Mouse (Mus musculus): ENCODE data around the gene Lmntd1. TPM values are rescaled to one million over a fixed set of nuclear protein-coding genes. Genes with fewer than 3 reads are reported as not detected.

Gene Lmntd1
- polyA plus RNA-seq, 1 experiment from 2014 or later = not detected

DNA sequence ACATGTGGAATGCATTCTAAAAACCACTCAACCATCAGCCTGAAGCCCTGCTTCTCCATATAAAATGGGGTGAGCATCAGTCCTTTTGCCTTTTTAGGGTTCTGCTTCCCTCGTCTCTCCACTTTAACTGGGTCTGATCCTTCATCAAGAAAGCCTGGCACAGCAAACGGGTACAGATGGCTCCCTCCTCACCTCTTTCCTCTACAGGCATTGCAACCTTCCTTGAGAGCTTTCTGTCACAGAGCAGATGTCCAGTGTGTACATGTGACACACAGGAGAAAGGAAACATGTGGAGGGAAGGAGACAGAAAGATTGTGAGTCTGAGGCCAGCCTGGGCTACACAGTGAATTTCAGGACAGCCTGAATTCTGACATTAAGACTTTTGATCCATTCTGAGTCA is 125.9 kb downstream of the Lmntd1 start:
- DNase-seq (ENCODE audit: low read depth, low spot score) (no peak), ATAC-seq (no peak)
- no peak for TF ChIP-seq CTCF (IDR thresholded peaks at IDR 0.05)
- CTCF ChIA-PET = interaction anchor here (1.1 kb wide), 1 partner anchor 11 kb away, joined by 3 read pairs; no protein-coding TSS in a partner anchor
- H3K27me3 ChIP-seq = no peaks in the 10 kb centered on the region
- POLR2A ChIA-PET = no interaction called here
- in situ Hi-C loops (cut with MboI; ENCODE audit: low pct_unique_long_range_greater_than_20kb) = no loop called here

DNA sequence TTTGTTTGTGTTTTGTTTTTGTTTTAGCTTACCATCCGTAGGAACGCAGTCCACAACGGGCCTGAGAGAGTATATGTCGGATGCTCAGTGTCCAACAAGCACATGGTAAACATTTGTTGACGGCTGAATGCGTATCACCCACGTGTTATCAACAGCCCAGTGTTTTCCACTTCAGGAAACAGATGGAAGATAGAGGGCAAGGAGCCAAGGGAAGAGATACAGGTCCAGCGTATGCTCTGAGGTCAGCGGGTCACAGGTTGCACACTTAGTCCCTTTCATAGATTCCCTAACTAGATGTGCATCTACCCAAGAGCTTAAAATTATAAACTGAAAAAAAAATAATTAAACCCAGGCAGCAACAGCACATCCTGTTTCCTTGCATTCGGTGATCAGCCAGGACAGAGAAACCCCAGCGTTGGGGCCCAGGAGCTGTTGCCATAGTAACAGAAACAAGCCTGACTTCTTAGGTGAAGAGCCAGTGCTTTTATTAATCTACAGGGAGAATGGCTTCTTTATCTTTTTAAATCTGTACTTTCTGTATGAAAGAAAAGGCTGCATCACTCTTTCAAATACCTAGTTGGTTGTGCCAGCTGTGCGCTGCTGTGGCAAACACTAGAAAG is 128.0 kb downstream of the Lmntd1 start:
- H3K27me3 ChIP-seq = no peaks in the 10 kb centered on the region
- in situ Hi-C loops (cut with MboI; ENCODE audit: low pct_unique_long_range_greater_than_20kb) = no loop called here
- DNase-seq (ENCODE audit: low read depth, low spot score) (no peak), ATAC-seq (no peak)
- ChIA-PET CTCF (no interaction called here), POLR2A (interaction anchor here (0.6 to 1.4 kb wide), 2 partner anchors 9 to 259 kb away, joined by 3 to 4 read pairs; no protein-coding TSS in a partner anchor)
- TF ChIP-seq CTCF (IDR thresholded peaks at IDR 0.05) = no peak

DNA sequence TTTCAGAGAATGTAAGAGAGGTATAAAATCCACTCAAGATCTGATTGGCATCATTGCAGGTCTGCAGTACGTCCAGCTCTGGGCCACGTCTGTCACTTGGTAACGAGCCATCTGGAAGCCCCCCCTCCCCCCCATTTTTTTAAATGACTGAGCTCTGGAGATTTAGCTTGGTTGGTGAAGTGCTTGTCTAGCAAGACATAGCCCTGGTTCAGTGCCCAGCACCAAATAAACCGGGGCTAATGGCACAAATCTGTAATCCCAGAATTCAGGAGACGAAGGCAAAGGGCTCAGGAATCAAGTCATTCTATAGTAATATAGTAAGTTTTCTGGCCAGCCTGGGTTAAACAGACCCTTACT is 130.8 kb downstream of the Lmntd1 start:
- ChIA-PET POLR2A (no interaction called here), CTCF (interaction anchor here (1.4 kb wide), 1 partner anchor 60 kb away, joined by 4 read pairs; no protein-coding TSS in a partner anchor)
- TF ChIP-seq CTCF (IDR thresholded peaks at IDR 0.05) = no peak
- ATAC-seq (no peak), DNase-seq (ENCODE audit: low read depth, low spot score) (no peak)
- H3K27me3 ChIP-seq = no peaks in the 10 kb centered on the region
- in situ Hi-C loops (cut with MboI; ENCODE audit: low pct_unique_long_range_greater_than_20kb) = no loop called here

DNA sequence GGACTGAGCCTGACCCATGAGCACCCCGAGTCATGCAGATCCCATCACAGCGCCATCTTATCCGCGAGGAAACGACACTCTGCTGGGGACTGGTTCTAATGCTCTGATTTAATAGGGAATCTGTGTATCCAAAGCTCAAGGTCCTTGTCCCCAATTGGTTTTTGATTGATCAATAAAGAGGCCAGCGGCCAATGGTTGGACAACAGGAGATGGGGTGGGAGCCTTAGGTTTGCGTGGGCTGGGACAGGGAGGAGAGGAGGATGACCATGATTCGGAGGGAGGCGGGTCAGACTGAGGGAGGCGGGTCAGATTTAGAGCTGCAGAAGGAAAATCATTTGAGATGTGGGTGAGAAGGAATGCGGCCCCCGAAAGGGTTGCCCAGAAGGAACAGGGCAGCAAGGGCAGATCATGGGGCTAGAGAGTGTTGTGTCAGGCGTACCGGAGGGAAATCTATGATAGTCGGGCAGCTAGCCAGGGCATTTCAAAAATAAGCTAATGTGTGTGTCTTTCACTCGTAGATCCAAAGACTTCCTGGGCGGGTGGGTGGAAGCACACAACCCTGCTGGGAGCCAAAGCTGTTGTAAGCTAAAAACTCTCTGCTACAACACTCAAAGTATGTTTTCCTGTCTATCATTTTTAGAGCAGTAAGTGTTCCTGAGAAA is 131.3 kb downstream of the Lmntd1 start:
- H3K27me3 ChIP-seq = no peaks in the 10 kb centered on the region
- no peak for TF ChIP-seq CTCF (IDR thresholded peaks at IDR 0.05)
- ATAC-seq = no peak
- CTCF ChIA-PET = interaction anchor here (1.4 kb wide), 1 partner anchor 59 kb away, joined by 4 read pairs; no protein-coding TSS in a partner anchor
- DNase-seq (ENCODE audit: low read depth, low spot score) = no peak
- in situ Hi-C loops (cut with MboI; ENCODE audit: low pct_unique_long_range_greater_than_20kb) = no loop called here
- POLR2A ChIA-PET = no interaction called here

DNA sequence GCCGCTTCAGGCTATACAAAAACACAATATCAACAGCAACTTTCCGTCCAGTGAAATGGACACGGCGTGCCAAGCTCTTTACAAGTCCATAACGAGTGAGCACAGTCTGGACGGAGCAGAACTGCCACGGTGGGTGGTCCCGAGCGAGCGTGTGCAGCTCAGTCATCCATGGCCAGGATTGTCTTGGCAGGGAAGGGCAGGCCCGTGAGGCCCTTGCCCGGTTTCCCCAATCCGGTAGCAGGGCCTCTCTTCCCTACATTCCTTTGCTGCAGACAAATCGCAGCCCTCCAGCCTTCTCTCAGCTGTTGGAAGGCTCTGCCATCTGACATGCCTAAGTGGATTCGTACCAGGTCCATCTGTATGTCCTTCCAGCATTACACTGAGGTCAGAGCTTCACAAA is 132.2 kb downstream of the Lmntd1 start:
- in situ Hi-C loops (cut with MboI; ENCODE audit: low pct_unique_long_range_greater_than_20kb) = no loop called here
- DNase-seq (ENCODE audit: low read depth, low spot score) (no peak), ATAC-seq (no peak)
- TF ChIP-seq CTCF (IDR thresholded peaks at IDR 0.05) = no peak
- ChIA-PET CTCF (interaction anchor here (1.0 kb wide), 1 partner anchor 21 kb away, joined by 3 read pairs; no protein-coding TSS in a partner anchor), POLR2A (no interaction called here)
- H3K27me3 ChIP-seq = no peaks in the 10 kb centered on the region

DNA sequence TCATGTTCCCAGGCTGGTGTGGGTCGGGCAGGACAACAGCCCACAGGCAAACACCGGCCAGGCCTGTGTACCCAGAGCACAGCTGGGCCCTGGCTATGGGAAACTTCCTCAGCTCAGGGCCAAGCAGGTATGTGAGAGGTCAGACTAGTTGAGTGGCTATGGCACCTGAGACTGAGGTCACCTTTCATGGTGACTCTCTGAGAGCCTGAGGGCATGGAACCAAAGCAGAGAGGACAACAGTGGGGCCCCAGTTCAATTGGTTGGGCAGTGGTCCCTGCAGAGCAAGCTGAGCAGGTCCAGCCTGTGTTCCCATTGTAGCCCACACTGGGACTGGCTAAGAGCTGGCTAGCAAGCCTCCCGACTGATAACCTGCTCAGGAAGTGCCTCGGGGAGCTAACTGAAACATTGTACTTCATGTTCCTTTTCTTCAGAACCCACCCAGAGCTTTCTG is 135.3 kb downstream of the Lmntd1 start:
- DNase-seq (ENCODE audit: low read depth, low spot score) (no peak), ATAC-seq (no peak)
- ChIA-PET CTCF (no interaction called here), POLR2A (no interaction called here)
- in situ Hi-C loops (cut with MboI; ENCODE audit: low pct_unique_long_range_greater_than_20kb) = no loop called here
- H3K27me3 ChIP-seq = no peaks in the 10 kb centered on the region
- TF ChIP-seq CTCF (IDR thresholded peaks at IDR 0.05) = no peak

DNA sequence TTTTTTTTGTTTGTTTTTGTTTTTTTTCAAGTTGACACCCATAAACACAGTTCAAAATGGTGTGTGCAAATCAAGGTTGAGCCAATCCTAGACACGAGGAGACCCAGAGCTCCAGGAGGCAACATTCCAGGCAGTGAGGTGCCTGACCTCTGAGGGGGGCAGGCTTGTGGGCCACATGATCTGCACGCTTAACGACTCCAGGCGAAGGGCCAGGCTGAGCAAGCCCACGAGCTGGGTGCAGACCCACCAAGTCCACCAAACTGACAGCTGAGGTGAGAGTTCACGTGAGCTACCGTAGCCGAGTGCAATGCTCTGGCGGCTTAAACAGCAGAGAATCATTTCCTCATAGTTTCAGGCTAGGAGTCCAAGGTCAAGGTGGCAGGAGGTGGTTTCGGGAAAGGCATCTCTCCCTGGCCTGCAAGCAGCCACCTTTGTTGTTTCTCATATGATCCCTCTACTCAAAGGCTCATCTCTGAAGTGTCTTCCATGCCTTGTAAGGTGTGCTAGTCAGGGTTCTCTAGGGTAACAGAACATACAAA is 136.7 kb downstream of the Lmntd1 start:
- TF ChIP-seq CTCF (IDR thresholded peaks at IDR 0.05) = no peak
- no peak for DNase-seq (ENCODE audit: low read depth, low spot score)
- in situ Hi-C loops (cut with MboI; ENCODE audit: low pct_unique_long_range_greater_than_20kb) = no loop called here
- CTCF ChIA-PET = interaction anchor here (0.6 kb wide), 1 partner anchor 117 kb away, joined by 3 read pairs; no protein-coding TSS in a partner anchor
- H3K27me3 ChIP-seq = no peaks in the 10 kb centered on the region
- ATAC-seq = no peak
- POLR2A ChIA-PET = interaction anchor here (1.1 kb wide), 1 partner anchor 9 kb away, joined by 4 read pairs; no protein-coding TSS in a partner anchor

DNA sequence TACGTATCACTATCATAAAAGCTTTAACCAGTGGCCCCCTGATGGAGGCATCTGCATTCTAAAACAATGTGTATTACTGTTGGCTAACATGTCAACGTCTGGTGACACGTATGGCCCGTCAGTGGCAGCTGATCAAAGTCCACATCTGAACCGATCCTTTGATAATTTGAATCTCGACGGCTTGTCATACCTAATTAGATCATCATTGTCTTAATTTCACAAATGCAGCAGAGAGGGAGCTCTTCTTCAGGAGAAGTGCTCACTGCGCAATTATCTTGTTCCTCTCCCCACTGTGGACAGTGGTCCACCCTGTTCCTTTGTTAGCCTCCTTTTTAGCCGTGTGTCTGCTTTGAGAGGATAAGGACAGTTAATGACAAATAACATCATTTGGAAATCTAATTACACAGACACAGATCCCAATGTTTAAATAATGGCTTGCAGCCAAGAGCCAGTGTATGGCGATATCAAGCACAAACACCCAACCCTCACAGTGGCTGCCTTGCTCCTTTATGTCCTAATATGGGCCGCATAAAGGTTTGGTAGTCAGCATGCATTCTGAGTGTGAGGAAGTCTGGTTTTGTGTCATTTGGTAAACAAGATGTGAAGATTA is 142.4 kb downstream of the Lmntd1 start:
- DNase-seq (ENCODE audit: low read depth, low spot score) (no peak), ATAC-seq (no peak)
- POLR2A ChIA-PET = interaction anchor here (0.7 kb wide), 1 partner anchor 233 kb away, joined by 3 read pairs; no protein-coding TSS in a partner anchor
- in situ Hi-C loops (cut with MboI; ENCODE audit: low pct_unique_long_range_greater_than_20kb) = no loop called here
- H3K27me3 ChIP-seq = no peaks in the 10 kb centered on the region
- CTCF ChIA-PET = interaction anchor here (1.5 kb wide), 1 partner anchor 13 kb away, joined by 4 read pairs; no protein-coding TSS in a partner anchor
- no peak for TF ChIP-seq CTCF (IDR thresholded peaks at IDR 0.05)

DNA sequence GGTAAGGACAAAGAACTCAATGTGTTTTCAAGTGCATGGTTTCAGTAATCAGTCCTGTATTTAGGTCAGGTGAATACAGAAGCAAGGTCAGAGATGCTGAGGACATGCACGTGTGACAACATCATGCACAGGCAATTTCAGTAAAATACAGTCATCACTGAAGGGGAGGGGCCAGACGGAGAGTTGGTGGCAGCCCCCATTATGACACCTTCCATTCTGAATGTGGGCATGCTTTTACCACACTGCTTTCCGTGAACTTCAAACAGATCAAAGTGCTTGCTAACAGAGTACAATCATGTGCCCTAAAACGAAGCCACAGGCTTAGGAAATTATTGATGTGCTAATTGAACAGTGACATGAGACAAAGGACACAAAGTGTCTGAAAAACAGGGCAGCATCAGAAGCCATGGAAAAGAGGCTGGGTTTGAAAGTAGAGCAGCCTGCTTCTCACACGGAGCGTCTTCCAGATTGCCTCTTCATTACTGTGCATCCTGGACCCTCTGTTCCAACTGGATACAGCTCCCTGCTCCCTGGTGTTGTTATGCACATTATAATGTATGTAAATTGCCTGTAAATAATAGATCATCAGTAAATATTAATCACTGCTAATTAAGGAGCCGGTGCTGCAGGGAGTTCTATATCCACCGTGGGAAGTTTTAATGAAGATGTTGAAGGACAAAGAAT is 144.7 kb downstream of the Lmntd1 start:
- POLR2A ChIA-PET = no interaction called here
- no peak for TF ChIP-seq CTCF (IDR thresholded peaks at IDR 0.05)

DNA sequence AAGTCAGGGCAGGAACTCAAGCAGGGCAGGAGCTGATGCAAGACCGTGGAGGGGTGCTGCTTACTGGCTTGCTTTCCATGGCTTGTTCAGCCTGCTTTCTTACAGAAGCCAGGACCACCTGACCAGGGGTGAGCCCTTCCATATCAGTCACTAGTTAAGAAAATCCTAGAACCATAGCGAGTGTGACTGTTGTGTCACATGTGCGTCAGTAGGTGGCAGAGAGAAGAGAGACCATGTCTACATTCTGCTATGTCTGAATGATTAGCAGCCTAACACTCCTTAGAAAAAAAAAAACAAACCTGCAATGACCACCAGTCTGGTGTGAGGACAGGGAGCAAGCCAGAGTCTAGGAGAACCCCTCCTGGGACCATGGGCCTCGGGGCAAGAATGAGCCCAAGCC is 150.1 kb downstream of the Lmntd1 start:
- ChIA-PET CTCF (no interaction called here), POLR2A (no interaction called here)
- TF ChIP-seq CTCF (IDR thresholded peaks at IDR 0.05) = no peak
- no peak for ATAC-seq
- H3K27me3 ChIP-seq = peaks cover 3% of the 10 kb centered on the region
- in situ Hi-C loops (cut with MboI; ENCODE audit: low pct_unique_long_range_greater_than_20kb) = no loop called here
- DNase-seq (ENCODE audit: low read depth, low spot score) = no peak

More for the DNA sequence above, 144.7 kb downstream of the Lmntd1 start:
- ATAC-seq (no peak), DNase-seq (ENCODE audit: low read depth, low spot score) (no peak)
- in situ Hi-C loops (cut with MboI; ENCODE audit: low pct_unique_long_range_greater_than_20kb) = no loop called here
- CTCF ChIA-PET = no interaction called here
- no peaks in the 10 kb centered on the region for H3K27me3 ChIP-seq

Data from Patski (cell line).